Mouse (Mus musculus): ENCODE measurements around the gene Chd8. TPM values are rescaled to one million over a fixed set of nuclear protein-coding genes. Genes with fewer than 3 reads are reported as not detected.

Gene Chd8
- polyA plus RNA-seq, 1 experiment, result 53.5 TPM

DNA sequence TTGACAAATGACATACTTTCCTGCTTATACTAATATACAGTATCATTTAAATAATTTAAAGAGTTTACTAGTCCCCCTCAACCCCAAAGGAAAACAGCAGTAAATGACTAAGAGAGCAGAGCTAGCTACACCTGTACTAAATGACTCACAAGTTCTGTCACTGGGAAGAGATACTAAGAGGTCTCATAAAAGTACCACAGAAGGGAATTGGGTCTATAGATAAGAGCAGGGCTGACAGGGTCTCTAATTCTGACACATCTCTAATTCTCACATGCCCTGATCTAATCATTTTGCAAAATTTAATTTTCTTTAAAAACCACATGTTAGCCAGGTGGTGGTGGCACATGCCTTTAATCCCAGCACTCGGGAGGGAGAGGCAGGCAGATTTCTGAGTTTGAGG, 68.8 kb downstream of the Chd8 start:
- no peak overlapping the region for H3K4me3 ChIP-seq (ENCODE audit: insufficient read depth, low read length)
- TF ChIP-seq CTCF (IDR thresholded peaks at IDR 0.05; ENCODE audit: extremely low read depth, insufficient read depth, low read length), result no peak
- no peak for TF ChIP-seq POLR2A (IDR thresholded peaks at IDR 0.05; ENCODE audit: extremely low read depth, insufficient read depth, low read length)
- H3K4me1 ChIP-seq (ENCODE audit: control insufficient read depth, insufficient read depth, low read length), result no peaks in the 10 kb centered on the region
- H3K27ac ChIP-seq (ENCODE audit: insufficient read depth, low read length), result no peak overlapping the region

- no peak for TF ChIP-seq POLR2A (IDR thresholded peaks at IDR 0.05; ENCODE audit: extremely low read depth, insufficient read depth, low read length)
- no peak for TF ChIP-seq CTCF (IDR thresholded peaks at IDR 0.05; ENCODE audit: extremely low read depth, insufficient read depth, low read length)
- Histone ChIP-seq H3K4me1 (ENCODE audit: control insufficient read depth, insufficient read depth, low read length) (no peaks in the 10 kb centered on the region), H3K4me3 (ENCODE audit: insufficient read depth, low read length) (no peak overlapping the region), H3K27ac (ENCODE audit: insufficient read depth, low read length) (no peak overlapping the region)
Measured at GRCm38 (mm10) chr14:52166571-52166970, 91.0 kb downstream of the Chd8 start.

- TF ChIP-seq POLR2A (IDR thresholded peaks at IDR 0.05; ENCODE audit: extremely low read depth, insufficient read depth, low read length) (no peak), CTCF (IDR thresholded peaks at IDR 0.05; ENCODE audit: extremely low read depth, insufficient read depth, low read length) (no peak)
- H3K4me1 ChIP-seq (ENCODE audit: control insufficient read depth, insufficient read depth, low read length), result no peaks in the 10 kb centered on the region
Measured at GRCm38 (mm10) chr14:52160911-52161310, 96.7 kb downstream of the Chd8 start.

DNA sequence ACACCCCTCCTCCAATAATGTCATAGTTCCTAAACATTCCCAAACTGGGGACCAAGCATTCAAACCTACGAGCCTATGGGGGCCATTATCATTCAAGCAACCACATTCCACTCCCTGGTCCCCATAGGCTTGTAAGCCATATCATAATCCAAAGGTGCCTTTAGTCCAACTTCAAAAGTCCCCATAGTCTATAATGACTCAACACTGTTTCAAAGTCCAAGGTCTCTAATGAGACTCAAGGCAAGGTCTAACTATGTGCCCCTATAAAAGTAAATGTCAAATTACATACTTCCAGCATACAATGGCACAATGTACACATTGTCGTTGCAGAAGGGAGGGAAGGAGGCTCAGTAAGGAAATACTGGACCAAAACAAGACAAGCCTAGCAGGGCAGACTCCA, 102.6 kb downstream of the Chd8 start:
- no peak overlapping the region for H3K4me3 ChIP-seq (ENCODE audit: insufficient read depth, low read length)
- H3K27ac ChIP-seq (ENCODE audit: insufficient read depth, low read length), result no peak overlapping the region
- no peak for TF ChIP-seq POLR2A (IDR thresholded peaks at IDR 0.05; ENCODE audit: extremely low read depth, insufficient read depth, low read length)
- TF ChIP-seq CTCF (IDR thresholded peaks at IDR 0.05; ENCODE audit: extremely low read depth, insufficient read depth, low read length), result no peak
- H3K4me1 ChIP-seq (ENCODE audit: control insufficient read depth, insufficient read depth, low read length), result peaks cover 3% of the 10 kb centered on the region; the same call in 1 of the 2 replicates

More at GRCm38 (mm10) chr14:52160911-52161310, 96.7 kb downstream of the Chd8 start:
- no peak overlapping the region for H3K4me3 ChIP-seq (ENCODE audit: insufficient read depth, low read length)
- no peak overlapping the region for H3K27ac ChIP-seq (ENCODE audit: insufficient read depth, low read length)

DNA sequence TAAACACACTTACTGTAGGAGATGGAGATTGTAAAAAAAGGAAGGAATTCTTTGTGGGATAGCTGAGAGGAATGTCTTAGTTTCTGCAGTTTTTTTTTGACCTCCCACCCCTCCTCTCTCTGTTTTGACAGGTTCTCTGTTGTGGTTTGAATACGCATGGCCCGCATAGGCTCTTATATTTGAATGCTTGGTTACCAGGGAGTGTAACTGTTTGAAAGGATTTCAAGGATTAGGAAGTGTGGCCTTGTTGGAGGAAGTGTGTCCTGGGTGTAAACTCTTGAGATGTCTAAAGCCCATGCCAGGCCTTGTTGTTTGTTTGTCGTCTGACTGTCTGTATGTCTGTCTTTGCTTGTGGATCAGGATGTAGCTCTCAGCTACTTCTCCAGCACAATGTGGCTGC, 105.0 kb downstream of the Chd8 start:
- H3K4me1 ChIP-seq (ENCODE audit: control insufficient read depth, insufficient read depth, low read length), result peaks cover 3% of the 10 kb centered on the region; the same call in 1 of the 2 replicates
- H3K27ac ChIP-seq (ENCODE audit: insufficient read depth, low read length), result no peak overlapping the region
- TF ChIP-seq POLR2A (IDR thresholded peaks at IDR 0.05; ENCODE audit: extremely low read depth, insufficient read depth, low read length) (no peak), CTCF (IDR thresholded peaks at IDR 0.05; ENCODE audit: extremely low read depth, insufficient read depth, low read length) (no peak)
- no peak overlapping the region for H3K4me3 ChIP-seq (ENCODE audit: insufficient read depth, low read length)

DNA sequence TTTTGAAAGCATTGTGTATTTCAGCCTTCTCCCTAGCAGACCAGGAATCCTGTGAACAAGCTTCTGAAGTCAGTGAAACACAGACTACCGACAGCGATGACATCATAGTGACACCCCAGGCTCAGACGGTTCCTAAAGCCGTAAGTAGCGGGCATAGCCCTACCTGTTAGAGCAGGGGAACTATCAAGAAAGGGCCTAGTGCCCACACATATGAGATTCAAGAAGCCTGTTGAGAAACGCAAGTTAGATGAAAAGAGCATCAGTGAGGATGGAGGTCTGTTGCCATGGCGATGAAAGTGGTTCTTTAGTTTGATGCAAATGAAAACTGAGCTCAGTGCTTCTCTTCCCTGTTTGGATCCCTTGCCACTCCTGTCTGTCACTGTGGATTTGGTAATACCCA, 105.4 kb downstream of the Chd8 start:
- Histone ChIP-seq H3K27ac (ENCODE audit: insufficient read depth, low read length) (no peak overlapping the region), H3K4me3 (ENCODE audit: insufficient read depth, low read length) (peak overlapping the region; percentile 6; the same call in 1 of the 2 replicates), H3K4me1 (ENCODE audit: control insufficient read depth, insufficient read depth, low read length) (peaks cover 3% of the 10 kb centered on the region; the same call in 1 of the 2 replicates)
- TF ChIP-seq POLR2A (IDR thresholded peaks at IDR 0.05; ENCODE audit: extremely low read depth, insufficient read depth, low read length) (no peak), CTCF (IDR thresholded peaks at IDR 0.05; ENCODE audit: extremely low read depth, insufficient read depth, low read length) (no peak)

- TF ChIP-seq POLR2A (IDR thresholded peaks at IDR 0.05; ENCODE audit: extremely low read depth, insufficient read depth, low read length) (no peak), CTCF (IDR thresholded peaks at IDR 0.05; ENCODE audit: extremely low read depth, insufficient read depth, low read length) (no peak)
- Histone ChIP-seq H3K4me3 (ENCODE audit: insufficient read depth, low read length) (no peak overlapping the region), H3K4me1 (ENCODE audit: control insufficient read depth, insufficient read depth, low read length) (peaks cover 3% of the 10 kb centered on the region; the same call in 1 of the 2 replicates), H3K27ac (ENCODE audit: insufficient read depth, low read length) (no peak overlapping the region)
Measured at GRCm38 (mm10) chr14:52149888-52150287, 107.7 kb downstream of the Chd8 start.

Other genes with a start within 250 kb of the Chd8 start
- gene Tmem253, start 242.1 kb downstream of the Chd8 start, polyA plus RNA-seq (2012; rRNA removed), result 0.21 and 0.34 TPM in 2 replicates
- 51.3 and 54.3 TPM in 2 replicates for gene Zfp219, start 237.0 kb downstream of the Chd8 start, polyA plus RNA-seq (2012; rRNA removed)
- gene Olfr221, start 215.3 kb downstream of the Chd8 start, polyA plus RNA-seq (2012; rRNA removed), result not detected in 2 replicates
- gene Hnrnpc, start 153.8 kb downstream of the Chd8 start, polyA plus RNA-seq (2012; rRNA removed), result 215 and 219 TPM in 2 replicates
- gene Rpgrip1, start 147.1 kb downstream of the Chd8 start, polyA plus RNA-seq (2012; rRNA removed), result 1.3 and 1.8 TPM in 2 replicates
- gene Supt16, start 60.4 kb downstream of the Chd8 start, polyA plus RNA-seq (2012; rRNA removed), result 25.6 and 28.2 TPM in 2 replicates
- gene Tox4, start 21.4 kb upstream of the Chd8 start, polyA plus RNA-seq (2012; rRNA removed), result 41.2 and 42.4 TPM in 2 replicates
- 42.0 and 44.4 TPM in 2 replicates for gene Rab2b, start 21.8 kb upstream of the Chd8 start, polyA plus RNA-seq (2012; rRNA removed)
- gene Mettl3, start 47.3 kb upstream of the Chd8 start, polyA plus RNA-seq (2012; rRNA removed), result 28.7 and 28.8 TPM in 2 replicates
- gene Sall2, start 71.0 kb upstream of the Chd8 start, polyA plus RNA-seq (2012; rRNA removed), result 24.6 and 26.5 TPM in 2 replicates
- gene Olfr1513, start 98.6 kb upstream of the Chd8 start, polyA plus RNA-seq (2012; rRNA removed), result not detected in 2 replicates
- gene Olfr1512, start 121.4 kb upstream of the Chd8 start, polyA plus RNA-seq (2012; rRNA removed), result not detected in 2 replicates
- not detected in 2 replicates for gene Olfr1511, start 139.6 kb upstream of the Chd8 start, polyA plus RNA-seq (2012; rRNA removed)
- gene Olfr1510, start 156.6 kb upstream of the Chd8 start, polyA plus RNA-seq (2012; rRNA removed), result not detected in 2 replicates
- not detected in 2 replicates for gene Olfr1509, start 185.2 kb upstream of the Chd8 start, polyA plus RNA-seq (2012; rRNA removed)
- not detected in 2 replicates for gene Olfr1508, start 209.7 kb upstream of the Chd8 start, polyA plus RNA-seq (2012; rRNA removed)
- not detected in 2 replicates for gene Olfr1507, start 238.0 kb upstream of the Chd8 start, polyA plus RNA-seq (2012; rRNA removed)

Data from cortical plate, adult 2 months (tissue).